Mouse (Mus musculus) limb, embryonic 12.5 days (tissue): Measurements from ENCODE around the gene Sult2a1. TPM values are rescaled to one million over a fixed set of nuclear protein-coding genes. Genes with fewer than 3 reads are reported as not detected.
"Not testable (repeated sequence)": the region's sequence is repeated elsewhere in the genome, so short reads cannot be mapped to it uniquely, and the experiment has no call there.

Experiments
- ATAC-seq: fragments of 200-750 bp; cut with Nextera tagmentation; 2 replicates; pipeline ENCODE4 v1.8.0; 2017; ENCODE audit warnings: low read depth, moderate TSS enrichment; ENCODE audit not compliant: insufficient number of reproducible peaks, insufficient read depth, low FRiP score, low TSS enrichment
- H3K27ac ChIP-seq: fragments of 300-500 bp; sonication (generic); 2 replicates; pipeline ENCODE4 v1.5.1; 2016; ENCODE audit warnings: mild to moderate bottlenecking, moderate library complexity
- H3K27me3 ChIP-seq: fragments of 300-500 bp; sonication (generic); 2 replicates; pipeline ENCODE4 v1.6.1; 2016; ENCODE audit warnings: mild to moderate bottlenecking, moderate library complexity
- H3K36me3 ChIP-seq: fragments of 300-500 bp; sonication (generic); 2 replicates; pipeline ENCODE4 v1.6.1; 2016; ENCODE audit warnings: mild to moderate bottlenecking, moderate library complexity
- H3K4me1 ChIP-seq: fragments of 300-500 bp; sonication (generic); replicated peaks from 2 replicates; pipeline ENCODE4 v1.6.1; 2016
- H3K4me2 ChIP-seq: fragments of 300-500 bp; sonication (generic); 2 replicates; pipeline ENCODE4 v1.6.1; 2016; ENCODE audit warnings: mild to moderate bottlenecking, moderate library complexity
- H3K4me3 ChIP-seq: fragments of 300-500 bp; sonication (generic); replicated peaks from 2 replicates; pipeline ENCODE4 v1.5.1; 2016; ENCODE audit warnings: mild to moderate bottlenecking
- H3K9ac ChIP-seq: fragments of 300-500 bp; sonication (generic); replicated peaks from 2 replicates; pipeline ENCODE4 v1.6.1; 2016; ENCODE audit warnings: mild to moderate bottlenecking, moderate library complexity
- H3K9me3 ChIP-seq: fragments of 300-500 bp; sonication (generic); 2 replicates; pipeline ENCODE4 v1.6.1; 2016; ENCODE audit warnings: mild to moderate bottlenecking, moderate library complexity
- WGBS: fragments of 180-500 bp; shearing (Covaris S2); methylation state at CpG from one replicate; pipeline ENCODE4 v1.1.7; 2016; 5-methylcytosine and 5-hydroxymethylcytosine counted together
- polyA plus RNA-seq: library from polyadenylated mRNA; unstranded; fragments of >200 nt; fragmentation: Nextera tagmentation; extraction: Ambion mirVana; gene quantifications from 2 replicates; pipeline ENCODE4 v1.2.1, GENCODE M21; 2016

The Sult2a1 gene
- not detected in 2 replicates for polyA plus RNA-seq

- ATAC-seq = not testable (repeated sequence)
Observed at GRCm38 (mm10) chr7:13837309-13837708, at the start of gene Sult2a1. Gene Sult2a1 (minus strand): TSS chr7:13837409.

DNA sequence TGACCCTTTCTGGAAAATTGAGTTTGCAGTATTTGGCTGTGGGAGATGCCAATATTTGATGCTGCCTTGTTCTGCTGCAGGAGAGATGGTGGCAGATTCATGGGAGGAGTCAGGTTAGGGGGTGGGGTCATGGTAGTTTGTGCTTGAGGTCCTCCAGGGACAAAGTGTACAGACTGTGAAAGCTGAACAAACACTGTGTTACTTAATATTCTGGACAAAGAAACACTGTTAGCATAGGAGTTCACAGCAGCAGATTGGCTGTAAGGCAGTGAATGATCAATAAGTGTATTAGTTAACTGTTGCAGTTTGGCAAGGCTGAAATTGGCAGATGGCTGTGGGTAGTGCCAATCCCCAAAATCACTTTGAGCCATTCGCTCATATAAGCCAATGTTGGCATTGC is 23.3 kb downstream of the Sult2a1 start:
- H3K27me3 ChIP-seq = no peaks in the 10 kb centered on the region
- no peak overlapping the region for H3K4me3 ChIP-seq
- no peak overlapping the region for H3K9ac ChIP-seq
- no peak overlapping the region for H3K4me2 ChIP-seq
- H3K9me3 ChIP-seq = peaks cover 16% of the 10 kb centered on the region; the same call in 1 of the 2 replicates
- H3K4me1 ChIP-seq = no peaks in the 10 kb centered on the region
- 92% methylated on average over 1 of the region's 1 CpGs for WGBS
- no peaks in the 10 kb centered on the region for H3K36me3 ChIP-seq
- ATAC-seq = no peak
- H3K27ac ChIP-seq = no peak overlapping the region

More at GRCm38 (mm10) chr7:13837309-13837708, at the start of gene Sult2a1:
- not testable (repeated sequence) for H3K27me3 ChIP-seq, H3K9me3 ChIP-seq, H3K27ac ChIP-seq, H3K9ac ChIP-seq, H3K36me3 ChIP-seq, H3K4me2 ChIP-seq, H3K4me1 ChIP-seq, H3K4me3 ChIP-seq
- 90% methylated on average over 1 of the region's 2 CpGs for WGBS

Other genes starting within 250 kb of the Sult2a1 start
- not detected in 2 replicates for gene Sult2a5, start 213.4 kb downstream of the Sult2a1 start, polyA plus RNA-seq
- not detected in 2 replicates for gene Sult2a2, start 103.9 kb downstream of the Sult2a1 start, polyA plus RNA-seq
- gene Sult2a4, start 152.2 kb upstream of the Sult2a1 start, polyA plus RNA-seq = not detected in 2 replicates